ENCODE assay signal across 8 mouse cellular contexts in the genomic region with DNA sequence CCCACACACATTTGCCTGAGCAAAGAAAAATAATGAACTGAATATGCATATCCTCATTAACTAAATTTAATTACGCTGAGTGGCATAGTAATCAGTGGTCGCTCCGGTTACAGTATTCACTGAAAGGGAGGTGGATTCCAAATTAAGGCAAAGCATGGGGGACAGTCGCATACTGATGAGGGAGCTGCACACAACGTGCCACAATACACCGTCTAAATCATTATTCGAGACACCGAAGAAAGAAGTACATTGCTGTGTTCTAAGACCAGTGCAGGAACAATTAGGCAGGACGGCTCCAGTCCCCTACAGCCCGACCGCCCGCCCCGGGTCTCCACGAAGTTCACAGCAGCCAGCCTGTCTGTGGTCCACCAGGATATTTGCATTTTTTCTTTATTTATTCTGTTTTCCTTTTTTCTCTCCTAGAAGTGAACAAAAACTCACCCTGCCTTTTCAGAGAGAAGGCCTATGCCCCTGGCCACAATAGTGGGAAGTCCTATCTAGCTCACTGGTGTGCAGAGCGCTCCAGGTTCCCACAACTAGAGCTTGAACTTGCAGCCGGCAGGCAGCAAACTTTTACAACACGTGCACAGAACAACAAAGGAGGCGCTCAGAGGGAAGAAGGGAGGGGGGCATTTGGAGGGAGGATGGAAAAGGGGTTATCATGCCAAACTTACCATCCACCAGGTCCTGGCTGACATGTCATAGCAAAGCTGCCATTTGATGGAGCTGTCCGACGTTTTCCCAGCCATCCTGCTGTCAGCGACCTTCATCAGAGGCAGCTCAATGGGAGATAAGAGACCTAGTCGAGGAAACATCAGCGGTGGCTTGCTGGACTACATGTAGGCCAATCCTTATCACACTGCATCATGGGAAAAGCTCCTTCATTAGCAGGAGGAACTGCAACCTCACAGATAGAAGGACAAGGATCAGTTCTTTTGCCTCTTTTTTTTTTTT. TPM values are rescaled to one million over a fixed set of nuclear protein-coding genes. Genes with fewer than 3 reads are reported as not detected.
DNase-seq lines count a peak whose midpoint lies in the region; ATAC-seq lines count a peak whose summit lies in the region.

A gene (minus strand): TSS at position 910 of the 954 bp plus-strand sequence.

- 0 out of 2 replicates have a peak, but pooled peaks cover 8% of the 10 kb centered on the region for H3K4me1 ChIP-seq in kidney, embryonic 14.5 days (ENCODE audit: control insufficient read depth, insufficient read depth, low read length)
- peaks cover 23% of the 10 kb centered on the region for H3K4me1 ChIP-seq in hindbrain, embryonic 14.5 days (replicated peaks; ENCODE audit: control insufficient read depth, insufficient read depth, low read length)
- peaks cover 24% of the 10 kb centered on the region for H3K4me1 ChIP-seq in midbrain, embryonic 14.5 days (ENCODE audit: control insufficient read depth, insufficient read depth, low read length)

- no peak within 1 kb of the TSS for H3K4me2 ChIP-seq in kidney, embryonic 14.5 days (replicated peaks; ENCODE audit: low read depth, low read length)
- peak within 1 kb of the TSS; percentile 45 for H3K4me2 ChIP-seq in hindbrain, embryonic 14.5 days (replicated peaks)
- peak within 1 kb of the TSS; percentile 41 for H3K4me2 ChIP-seq in midbrain, embryonic 14.5 days (ENCODE audit: low read length)

- no peak for ATAC-seq in kidney, embryonic 14.5 days (ENCODE audit: low FRiP score, low TSS enrichment)
- ATAC-seq in hindbrain, embryonic 14.5 days (ENCODE audit: low FRiP score), result peak; percentile 79
- ATAC-seq in midbrain, embryonic 14.5 days (ENCODE audit: low FRiP score, low TSS enrichment), result peak; percentile 77
- no peak for ATAC-seq in cerebellum, adult (ENCODE audit: insufficient number of reproducible peaks, low FRiP score, low TSS enrichment)

- no peak within 1 kb of the TSS for H3K9ac ChIP-seq in kidney, embryonic 14.5 days (ENCODE audit: low read depth, low read length)
- peak within 1 kb of the TSS; percentile 37; the same call in 1 of the 2 replicates for H3K9ac ChIP-seq in hindbrain, embryonic 14.5 days
- no peak within 1 kb of the TSS for H3K9ac ChIP-seq in midbrain, embryonic 14.5 days (replicated peaks; ENCODE audit: low read length)

- no peaks in the 10 kb centered on the region for H3K9me3 ChIP-seq in kidney, embryonic 14.5 days (ENCODE audit: control insufficient read depth, low read length)
- no peaks in the 10 kb centered on the region for H3K9me3 ChIP-seq in hindbrain, embryonic 14.5 days (ENCODE audit: control insufficient read depth, low read length)
- H3K9me3 ChIP-seq in midbrain, embryonic 14.5 days (ENCODE audit: control insufficient read depth, low read length), result no peaks in the 10 kb centered on the region

- no peak within 1 kb of the TSS for H3K4me3 ChIP-seq in kidney, embryonic 14.5 days (ENCODE audit: low read length)
- peak within 1 kb of the TSS; percentile 16 for H3K4me3 ChIP-seq in hindbrain, embryonic 14.5 days (replicated peaks; ENCODE audit: low read length)
- no peak within 1 kb of the TSS; the same call in 1 of the 2 replicates for H3K4me3 ChIP-seq in midbrain, embryonic 14.5 days (replicated peaks; ENCODE audit: low read depth, low read length)

- H3K36me3 ChIP-seq in kidney, embryonic 14.5 days (ENCODE audit: control insufficient read depth, insufficient read depth, low read length), result no peaks in the 10 kb centered on the region
- H3K36me3 ChIP-seq in hindbrain, embryonic 14.5 days (replicated peaks; ENCODE audit: control insufficient read depth, insufficient read depth), result no peaks in the 10 kb centered on the region
- no peaks in the 10 kb centered on the region for H3K36me3 ChIP-seq in midbrain, embryonic 14.5 days (ENCODE audit: control insufficient read depth, insufficient read depth, low read length)

- H3K27me3 ChIP-seq in kidney, embryonic 14.5 days (ENCODE audit: control insufficient read depth, insufficient read depth, low read length), result no peaks in the 10 kb centered on the region
- no peaks in the 10 kb centered on the region for H3K27me3 ChIP-seq in hindbrain, embryonic 14.5 days (ENCODE audit: control insufficient read depth, insufficient read depth, low read length)
- no peaks in the 10 kb centered on the region for H3K27me3 ChIP-seq in midbrain, embryonic 14.5 days (ENCODE audit: control insufficient read depth, insufficient read depth, low read length)

- no peak within 1 kb of the TSS for H3K27ac ChIP-seq in kidney, embryonic 14.5 days (ENCODE audit: low read depth, low read length)
- peak within 1 kb of the TSS; percentile 82 for H3K27ac ChIP-seq in hindbrain, embryonic 14.5 days
- H3K27ac ChIP-seq in midbrain, embryonic 14.5 days (replicated peaks; ENCODE audit: low read depth, low read length), result peak within 1 kb of the TSS; percentile 68

- WGBS in kidney, embryonic 14.5 days, result 77% methylated on average over 23 of the region's 23 CpGs
- 23% methylated on average over 23 of the region's 23 CpGs for WGBS in hindbrain, embryonic 14.5 days
- 28% methylated on average over 23 of the region's 23 CpGs for WGBS in midbrain, embryonic 14.5 days

- DNase-seq in kidney, postnatal 4 days, result no peak
- no peak for DNase-seq in adrenal gland, postnatal 14 days
- DNase-seq in gastrocnemius, postnatal 10 days, result no peak
- DNase-seq in hindbrain, embryonic 14.5 days (ENCODE audit: low spot score), result peak; percentile 48
- peak; percentile 65 for DNase-seq in midbrain, embryonic 14.5 days
- no peak for DNase-seq in spleen, postnatal 10 days (ENCODE audit: low spot score in 2 of 2)

RNA-seq across cellular contexts. Expression of the gene that starts here (rescaled TPM):
- 32.5 and 36.0 TPM in 2 replicates for polyA plus RNA-seq in kidney, embryonic 14.5 days (2014; fragmentation: Nextera tagmentation; extraction: Ambion mirVana)
- 107 and 111 TPM in 2 replicates for total RNA-seq in adrenal gland, postnatal 14 days (2021)
- total RNA-seq in gastrocnemius, postnatal 10 days (2021), result 100 to 1,000 TPM; 145 to 150 TPM
- polyA plus RNA-seq in hindbrain, embryonic 14.5 days (2014; fragmentation: Nextera tagmentation; extraction: Ambion mirVana), result 75.7 and 90.8 TPM in 2 replicates
- 64.4 and 72.0 TPM in 2 replicates for polyA plus RNA-seq in midbrain, embryonic 14.5 days (2014; fragmentation: Nextera tagmentation; extraction: Ambion mirVana)

Comparison
In these comparisons a context has a peak if more than half of its experiments do, and no peak if none do; other contexts are left out.
1. ATAC-seq: peak in hindbrain, embryonic 14.5 days (single experiment) and midbrain, embryonic 14.5 days (single experiment); none in kidney, embryonic 14.5 days (single experiment) and cerebellum, adult (single experiment).
2. DNase-seq: peak in hindbrain, embryonic 14.5 days (single experiment) and midbrain, embryonic 14.5 days (single experiment); none in kidney, postnatal 4 days (0 of 2), adrenal gland, postnatal 14 days (single experiment), gastrocnemius, postnatal 10 days (single experiment) and spleen, postnatal 10 days (0 of 2).